Mouse (Mus musculus) myocyte (in vitro differentiated cells): ENCODE measurements around the gene Ap1m2. TPM values are rescaled to one million over a fixed set of nuclear protein-coding genes. Genes with fewer than 3 reads are reported as not detected.

ENCODE experiments used
- H3K27me3 ChIP-seq: one replicate; pipeline ENCODE4 v1.6.1; 2011; ENCODE audit not compliant: control insufficient read depth, insufficient read depth, insufficient read length
- H3K36me3 ChIP-seq: one replicate; pipeline ENCODE4 v1.6.1; 2011; ENCODE audit not compliant: control insufficient read depth, insufficient read depth
- H3K4me2 ChIP-seq: one replicate; pipeline ENCODE4 v1.6.1; 2011; ENCODE audit warnings: low read depth, control low read depth
- H3K4me3 ChIP-seq: one replicate; pipeline ENCODE4 v1.5.1; 2011; ENCODE audit warnings: mild to moderate bottlenecking, control low read depth, moderate library complexity
- H3K79me2 ChIP-seq: one replicate; pipeline ENCODE4 v1.6.1; 2011; ENCODE audit not compliant: control insufficient read depth, insufficient read depth
- H3ac ChIP-seq: one replicate; pipeline ENCODE4 v1.6.1; 2011; ENCODE audit not compliant: control insufficient read depth, insufficient read length
- CEBPB ChIP-seq: IDR thresholded peaks from 2 replicates; pipeline ENCODE4 v1.6.1; 2011; ENCODE audit warnings: mild to moderate bottlenecking, moderate library complexity; ENCODE audit not compliant: poor library complexity, insufficient read depth, severe bottlenecking
- E2F4 ChIP-seq: IDR thresholded peaks from one replicate; pipeline ENCODE4 v1.6.1; 2011; ENCODE audit warnings: mild to moderate bottlenecking, control low read depth, moderate library complexity; ENCODE audit not compliant: insufficient read depth
- MAX ChIP-seq: IDR thresholded peaks from one replicate; pipeline ENCODE4 v1.6.1; 2011; ENCODE audit warnings: low read depth, mild to moderate bottlenecking, control low read depth
- MYOD1 ChIP-seq, 3 experiments: IDR thresholded peaks; one replicate each; pipeline ENCODE4 v1.6.1; 2011; ENCODE audit warnings: control low read depth in 2 of 3, low read depth in 2 of 3, mild to moderate bottlenecking in 2 of 3, moderate library complexity in 1 of 3; ENCODE audit not compliant: insufficient read length in 2 of 3, control insufficient read depth in 1 of 3
- MYOG ChIP-seq, 3 experiments: IDR thresholded peaks; one replicate each; pipeline ENCODE4 v1.6.1; 2011; ENCODE audit warnings: control low read depth in 2 of 3, low read depth in 2 of 3, mild to moderate bottlenecking in 2 of 3; ENCODE audit not compliant: insufficient read length in 2 of 3, control insufficient read depth in 1 of 3, insufficient read depth in 1 of 3
- POLR2A ChIP-seq: IDR thresholded peaks from one replicate; pipeline ENCODE4 v1.6.1; 2011; ENCODE audit warnings: low read depth, mild to moderate bottlenecking, control low read depth, moderate library complexity; ENCODE audit not compliant: insufficient read length
- POLR2AphosphoS2 ChIP-seq: IDR thresholded peaks from one replicate; pipeline ENCODE4 v1.6.1; 2011; ENCODE audit warnings: low read depth, control low read depth; ENCODE audit not compliant: insufficient read length
- REST ChIP-seq: IDR thresholded peaks from one replicate; pipeline ENCODE4 v1.6.1; 2011; ENCODE audit warnings: mild to moderate bottlenecking, control low read depth, moderate library complexity; ENCODE audit not compliant: insufficient read depth, insufficient read length
- SRF ChIP-seq: IDR thresholded peaks from one replicate; pipeline ENCODE4 v1.6.1; 2011; ENCODE audit warnings: low read depth; ENCODE audit not compliant: control insufficient read depth, insufficient read length
- TCF12 ChIP-seq: IDR thresholded peaks from one replicate; pipeline ENCODE4 v1.6.1; 2011; ENCODE audit warnings: mild to moderate bottlenecking, control low read depth; ENCODE audit not compliant: poor library complexity, insufficient read depth, severe bottlenecking
- TCF3 ChIP-seq: IDR thresholded peaks from one replicate; pipeline ENCODE4 v1.6.1; 2011; ENCODE audit warnings: low read depth, control low read depth; ENCODE audit not compliant: insufficient read length
- USF1 ChIP-seq: IDR thresholded peaks from one replicate; pipeline ENCODE4 v1.6.1; 2011; ENCODE audit warnings: low read depth, mild to moderate bottlenecking, control low read depth, moderate library complexity
- polyA plus RNA-seq: library from polyadenylated mRNA; unstranded; fragments of >200 nt; fragmentation: generic; extraction: Trizol; gene quantifications from one replicate; pipeline ENCODE4 v1.2.1, GENCODE M21; 2012; ENCODE audit warnings: missing spikeins

Gene Ap1m2
- polyA plus RNA-seq, 1 experiment: not detected

DNA sequence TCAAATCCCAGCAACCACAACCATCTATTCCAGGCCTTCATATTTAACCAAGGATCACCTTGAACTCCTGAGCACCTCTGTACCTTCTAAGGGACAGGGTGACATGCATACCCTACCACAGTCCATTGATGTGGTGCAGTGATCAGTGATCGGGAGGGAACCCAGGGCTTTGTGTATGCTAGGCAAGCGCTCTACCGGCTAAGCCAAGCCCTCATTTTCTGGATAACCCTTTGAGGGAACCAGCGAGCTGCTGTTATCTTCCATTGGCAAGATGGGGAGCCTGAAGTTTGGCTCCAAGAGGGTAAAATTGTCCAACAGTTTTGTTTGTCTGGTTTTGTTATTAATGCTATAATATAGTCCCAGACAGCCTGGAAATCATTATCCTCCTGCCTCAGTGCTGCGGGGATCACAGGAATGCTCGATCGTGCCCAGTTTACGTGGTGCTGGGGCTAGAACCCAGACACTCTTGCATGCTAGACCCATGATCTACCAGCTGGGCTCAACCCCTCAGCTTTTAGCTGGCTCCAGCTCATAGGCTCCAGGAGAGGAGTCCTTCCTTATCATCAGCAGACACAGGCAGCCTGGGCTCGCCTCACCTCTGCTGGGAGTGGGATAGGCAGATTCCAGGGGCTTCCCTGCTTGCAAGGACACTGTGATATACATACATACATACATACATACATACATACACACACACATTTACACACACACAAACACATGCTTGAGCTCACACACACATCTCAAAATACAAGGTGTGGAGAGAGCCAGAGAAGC lies 2.4 kb upstream of the Ap1m2 start:
- Histone ChIP-seq H3K4me2 (no peak overlapping the region), H3K36me3 (no peaks in the 10 kb centered on the region), H3K4me3 (no peak overlapping the region), H3ac (no peak overlapping the region), H3K79me2 (no peaks in the 10 kb centered on the region), H3K27me3 (no peaks in the 10 kb centered on the region)
- TF ChIP-seq TCF12 (no peak), TCF3 (no peak), USF1 (no peak)

DNA sequence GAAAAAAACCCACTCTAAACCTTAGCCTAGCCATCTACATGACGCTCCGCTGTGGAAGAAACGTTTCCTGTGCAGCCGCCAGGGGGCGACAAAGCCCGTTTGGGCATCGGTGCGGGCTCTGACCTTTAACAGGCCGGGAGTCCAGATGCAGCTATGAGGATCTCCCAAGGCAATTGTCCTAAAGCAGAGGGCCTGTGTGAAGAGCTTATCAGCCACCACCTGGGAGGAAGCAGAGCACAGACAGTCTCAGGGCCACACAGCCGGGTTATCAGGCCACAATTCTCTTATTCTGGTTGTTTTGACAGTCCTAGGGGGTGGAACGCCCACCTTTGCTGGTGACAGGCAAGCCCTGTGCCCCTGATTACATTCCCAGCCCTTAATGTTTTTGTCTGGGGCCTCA lies 1.3 kb upstream of the Ap1m2 start:
- no peaks in the 10 kb centered on the region for H3K27me3 ChIP-seq
- no peaks in the 10 kb centered on the region for H3K79me2 ChIP-seq
- no peaks in the 10 kb centered on the region for H3K36me3 ChIP-seq
- no peak for TF ChIP-seq REST
- no peak for TF ChIP-seq TCF3
- TF ChIP-seq POLR2AphosphoS2: no peak
- TF ChIP-seq TCF12: no peak
- TF ChIP-seq USF1: no peak
- no peak for TF ChIP-seq MYOD1 (IDR thresholded peaks at IDR 0.05; ENCODE audit: control insufficient read depth in 1 of 3, insufficient read length in 2 of 3, low read depth in 2 of 3)
- TF ChIP-seq MYOG (IDR thresholded peaks at IDR 0.05; ENCODE audit: control insufficient read depth in 1 of 3, insufficient read depth in 1 of 3, insufficient read length in 2 of 3, low read depth in 2 of 3): no peak
- TF ChIP-seq SRF: no peak
- no peak for TF ChIP-seq MAX
- TF ChIP-seq CEBPB: no peak
- TF ChIP-seq E2F4: no peak
- no peak for TF ChIP-seq POLR2A
- H3K4me3 ChIP-seq: no peak overlapping the region
- H3K4me2 ChIP-seq: no peak overlapping the region
- no peak overlapping the region for H3ac ChIP-seq

DNA sequence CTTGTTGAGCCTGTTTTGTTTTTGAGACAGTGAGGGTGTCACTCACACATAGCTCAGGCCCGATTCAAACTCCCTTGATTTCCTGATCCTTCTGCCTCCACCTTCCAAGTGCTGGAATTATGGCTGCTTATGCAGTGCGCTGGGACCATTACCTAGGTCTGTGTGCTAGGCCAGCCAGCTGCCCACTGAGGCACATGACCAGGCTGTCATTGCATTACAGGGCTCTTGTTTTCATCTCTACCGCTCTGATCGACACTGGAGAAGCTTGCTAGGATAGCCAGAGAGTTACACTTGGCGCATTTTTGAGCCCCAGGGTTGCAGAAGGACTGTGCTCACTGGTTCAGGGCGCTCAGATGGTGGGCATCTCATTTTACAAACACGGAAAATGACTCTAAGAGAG lies 442 bp downstream of the Ap1m2 start:
- H3K36me3 ChIP-seq: no peaks in the 10 kb centered on the region
- no peak overlapping the region for H3ac ChIP-seq
- H3K27me3 ChIP-seq: no peaks in the 10 kb centered on the region
- no peak for TF ChIP-seq MYOD1 (IDR thresholded peaks at IDR 0.05; ENCODE audit: control insufficient read depth in 1 of 3, insufficient read length in 2 of 3, low read depth in 2 of 3)
- TF ChIP-seq SRF: no peak
- no peak for TF ChIP-seq POLR2A
- TF ChIP-seq TCF12: no peak
- no peak for TF ChIP-seq MYOG (IDR thresholded peaks at IDR 0.05; ENCODE audit: control insufficient read depth in 1 of 3, insufficient read depth in 1 of 3, insufficient read length in 2 of 3, low read depth in 2 of 3)
- no peak for TF ChIP-seq POLR2AphosphoS2
- TF ChIP-seq E2F4: no peak
- no peak for TF ChIP-seq USF1
- no peak for TF ChIP-seq TCF3
- no peak for TF ChIP-seq REST
- no peak for TF ChIP-seq MAX
- no peak for TF ChIP-seq CEBPB
- no peak overlapping the region for H3K4me2 ChIP-seq
- no peaks in the 10 kb centered on the region for H3K79me2 ChIP-seq
- no peak overlapping the region for H3K4me3 ChIP-seq

DNA sequence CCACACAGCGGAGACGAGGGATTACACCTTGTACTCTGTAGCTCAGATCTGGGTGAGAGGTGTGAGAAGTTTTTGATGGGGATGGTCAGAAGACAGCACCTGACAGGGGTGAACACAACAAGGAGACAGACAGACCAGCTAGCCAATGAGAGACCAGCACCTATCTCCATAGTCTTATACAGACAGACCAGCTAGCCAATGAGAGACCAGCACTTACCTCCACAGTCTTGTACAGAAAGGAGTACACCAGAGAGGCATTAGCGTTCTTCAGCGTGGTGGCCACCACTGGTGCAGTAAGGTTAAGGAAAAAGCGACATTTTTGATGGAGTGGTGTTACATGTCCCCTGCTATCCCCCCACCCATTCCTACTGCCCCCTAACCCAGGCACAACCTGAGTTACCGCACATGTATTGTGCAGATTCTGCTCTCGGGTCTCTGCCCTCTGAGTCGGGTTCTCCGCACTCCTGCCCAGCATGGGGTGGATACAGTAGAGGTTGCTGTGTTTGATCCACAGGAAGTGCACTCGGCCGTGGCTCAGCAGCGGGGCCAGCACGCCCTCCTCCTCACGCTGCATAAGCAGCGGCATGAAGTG lies 2.9 kb downstream of the Ap1m2 start:
- H3K4me3 ChIP-seq: no peak overlapping the region
- no peaks in the 10 kb centered on the region for H3K79me2 ChIP-seq
- H3K4me2 ChIP-seq: no peak overlapping the region
- H3K27me3 ChIP-seq: no peaks in the 10 kb centered on the region
- no peak overlapping the region for H3ac ChIP-seq
- no peak for TF ChIP-seq SRF
- no peak for TF ChIP-seq TCF12
- TF ChIP-seq MYOG (IDR thresholded peaks at IDR 0.05; ENCODE audit: control insufficient read depth in 1 of 3, insufficient read depth in 1 of 3, insufficient read length in 2 of 3, low read depth in 2 of 3): no peak
- TF ChIP-seq REST: no peak
- no peak for TF ChIP-seq USF1
- no peak for TF ChIP-seq E2F4
- no peak for TF ChIP-seq CEBPB
- no peak for TF ChIP-seq POLR2AphosphoS2
- no peak for TF ChIP-seq MAX
- TF ChIP-seq POLR2A: no peak
- TF ChIP-seq TCF3: no peak
- TF ChIP-seq MYOD1 (IDR thresholded peaks at IDR 0.05; ENCODE audit: control insufficient read depth in 1 of 3, insufficient read length in 2 of 3, low read depth in 2 of 3): no peak
- H3K36me3 ChIP-seq: no peaks in the 10 kb centered on the region

DNA sequence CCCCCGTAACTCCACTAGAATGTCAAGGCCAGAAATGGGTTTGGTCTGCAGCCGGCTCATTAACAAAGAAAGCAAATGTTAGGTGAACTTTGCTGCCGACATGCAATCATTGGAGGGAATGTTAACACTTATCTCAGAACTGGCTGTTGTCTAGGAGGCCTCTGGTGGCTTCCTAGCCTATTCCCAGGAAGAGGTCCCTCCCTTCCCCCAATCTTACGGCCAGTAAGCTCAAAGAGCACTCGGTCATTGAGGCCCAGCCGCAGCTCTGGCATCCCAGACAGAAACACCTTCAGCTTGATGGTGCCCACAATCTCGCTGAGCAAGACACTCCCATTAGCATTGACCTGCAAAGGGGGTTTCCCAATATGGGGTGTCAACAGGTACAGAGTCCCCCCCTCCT lies 7.1 kb downstream of the Ap1m2 start:
- no peak overlapping the region for H3K4me2 ChIP-seq
- TF ChIP-seq SRF (no peak), USF1 (no peak), REST (no peak)

More for the DNA sequence above, 7.1 kb downstream of the Ap1m2 start:
- Histone ChIP-seq H3K36me3 (no peaks in the 10 kb centered on the region), H3K79me2 (no peaks in the 10 kb centered on the region), H3K4me3 (no peak overlapping the region), H3K27me3 (no peaks in the 10 kb centered on the region), H3ac (no peak overlapping the region)
